Mouse (Mus musculus): ENCODE data around the gene Itprip. TPM values are rescaled to one million over a fixed set of nuclear protein-coding genes. Genes with fewer than 3 reads are reported as not detected.

Gene Itprip
- 0.78 and 0.79 TPM in 2 replicates for polyA plus RNA-seq (2012; rRNA removed)

DNA sequence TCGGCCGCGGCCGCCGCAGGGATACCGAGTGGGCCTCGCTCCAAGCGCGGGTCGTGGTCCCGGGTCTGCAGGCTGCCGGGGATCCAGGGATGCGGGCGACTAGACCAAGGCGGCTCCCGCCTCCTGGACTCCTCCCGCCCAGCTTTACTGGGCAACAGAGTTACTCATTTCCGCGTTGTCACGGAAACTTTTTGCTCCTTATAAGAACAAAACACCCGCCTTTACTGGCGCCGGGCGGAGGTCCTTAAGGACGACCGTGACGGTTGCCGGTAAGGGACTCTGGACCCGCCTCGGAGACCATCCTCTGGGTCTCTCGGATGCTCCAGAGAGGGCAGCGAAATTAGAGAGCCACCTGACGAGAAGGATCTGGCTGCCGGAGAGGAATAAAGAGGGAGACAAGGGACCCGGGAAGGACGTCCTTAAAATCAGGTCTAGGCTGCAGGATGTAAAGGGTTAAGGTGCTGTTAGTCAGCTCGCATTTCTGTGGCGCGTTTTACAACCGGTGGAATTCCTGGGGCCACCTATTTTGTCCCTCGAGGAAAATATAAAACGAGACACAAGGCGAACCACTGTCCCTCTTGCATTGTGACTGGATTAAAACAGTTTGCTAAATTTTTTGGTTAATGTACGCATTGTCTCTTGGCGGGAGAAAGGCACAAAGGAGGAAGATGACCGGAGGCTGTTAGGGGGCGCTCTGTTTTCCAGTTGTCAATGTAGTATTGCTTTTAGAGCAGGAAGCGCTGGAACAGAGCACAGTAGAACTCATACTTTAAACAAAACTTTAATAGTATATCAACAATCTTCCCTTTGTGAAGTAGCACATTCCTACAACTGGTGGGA, at the start of gene Itprip, which contains the start of gene Cfap43:
Gene Itprip (minus strand): TSS at position 174 of the 840 bp plus-strand sequence.
Gene Cfap43 (minus strand): TSS at position 162 of the 840 bp plus-strand sequence.
- Histone ChIP-seq H3K27ac (ENCODE audit: insufficient read depth, low read length) (no peak within 1 kb of the TSS), H3K4me3 (ENCODE audit: insufficient read depth, low read length) (peak within 1 kb of the TSS; percentile 64), H3K4me1 (ENCODE audit: control insufficient read depth, insufficient read depth, low read length) (no peaks in the 10 kb centered on the region; the same call in 1 of the 2 replicates)
- TF ChIP-seq CTCF (IDR thresholded peaks at IDR 0.05; ENCODE audit: extremely low read depth, insufficient read depth, low read length) (0 out of 2 replicates have a peak, but pooled peaks have one; percentile 12), POLR2A (IDR thresholded peaks at IDR 0.05; ENCODE audit: extremely low read depth, insufficient read depth, low read length) (no peak)

DNA sequence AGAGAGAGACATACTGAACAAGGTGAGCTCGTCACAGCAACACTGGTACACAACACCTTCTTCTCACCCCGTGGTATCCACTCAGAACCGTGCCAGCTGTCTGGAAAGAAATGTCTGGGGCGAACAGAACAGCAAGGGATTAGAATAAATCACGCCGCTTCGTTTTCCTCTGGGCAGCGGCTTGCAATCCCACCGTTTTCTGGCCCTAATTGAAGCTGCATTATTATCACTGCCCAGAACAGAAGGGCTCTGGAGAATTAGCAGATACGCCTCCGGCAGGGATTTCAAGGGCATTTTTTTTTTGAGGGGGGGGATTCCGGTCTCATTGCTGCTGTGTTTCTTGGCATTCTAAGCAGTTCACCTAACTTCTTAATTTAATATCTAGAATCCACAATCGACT, 39.1 kb upstream of the Itprip start:
- H3K27ac ChIP-seq (ENCODE audit: insufficient read depth, low read length) = no peak overlapping the region
- H3K4me3 ChIP-seq (ENCODE audit: insufficient read depth, low read length) = no peak overlapping the region
- TF ChIP-seq CTCF (IDR thresholded peaks at IDR 0.05; ENCODE audit: extremely low read depth, insufficient read depth, low read length) (no peak), POLR2A (IDR thresholded peaks at IDR 0.05; ENCODE audit: extremely low read depth, insufficient read depth, low read length) (no peak)
- no peaks in the 10 kb centered on the region for H3K4me1 ChIP-seq (ENCODE audit: control insufficient read depth, insufficient read depth, low read length)

DNA sequence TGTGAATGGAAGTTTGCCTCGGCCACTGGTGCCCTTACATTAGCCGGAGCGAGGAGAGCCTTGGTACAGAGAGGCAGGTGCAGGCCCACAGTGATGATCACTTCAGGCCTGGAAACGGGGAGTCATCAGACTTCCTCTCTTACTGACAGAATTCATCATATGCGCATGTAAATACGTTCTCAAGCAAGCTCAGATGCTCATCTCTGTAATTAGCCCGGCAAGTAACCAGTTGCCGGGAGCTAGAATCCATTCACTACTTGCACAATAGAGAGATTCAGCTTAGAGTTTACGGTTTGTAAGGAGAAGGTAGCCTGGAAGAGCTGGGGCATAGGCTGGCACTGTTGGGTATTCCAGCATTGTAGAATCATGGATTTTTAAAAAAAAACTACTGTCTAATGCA, 34.1 kb upstream of the Itprip start:
- Histone ChIP-seq H3K4me3 (ENCODE audit: insufficient read depth, low read length) (no peak overlapping the region), H3K27ac (ENCODE audit: insufficient read depth, low read length) (no peak overlapping the region), H3K4me1 (ENCODE audit: control insufficient read depth, insufficient read depth, low read length) (no peaks in the 10 kb centered on the region)
- TF ChIP-seq POLR2A (IDR thresholded peaks at IDR 0.05; ENCODE audit: extremely low read depth, insufficient read depth, low read length) (no peak), CTCF (IDR thresholded peaks at IDR 0.05; ENCODE audit: extremely low read depth, insufficient read depth, low read length) (no peak)

DNA sequence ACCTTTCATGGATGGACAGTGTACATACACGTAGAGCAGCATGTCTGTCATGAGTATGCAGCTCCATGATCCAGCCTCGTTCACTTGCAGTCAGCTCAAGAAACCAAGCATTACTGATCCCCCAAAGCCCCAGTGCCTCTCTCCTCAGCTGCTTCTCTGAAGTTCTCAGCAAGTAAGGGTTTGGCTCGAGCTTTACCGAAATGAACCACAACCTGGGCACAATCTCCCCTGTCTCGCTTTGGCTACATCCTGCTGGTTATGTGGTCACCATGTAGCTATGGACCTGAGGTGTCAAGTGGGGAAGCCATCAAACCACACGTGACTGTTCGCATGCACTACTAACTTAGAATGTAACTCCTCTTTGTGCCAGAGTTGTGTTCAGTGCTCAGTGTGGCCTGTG, 31.8 kb upstream of the Itprip start:
- Histone ChIP-seq H3K27ac (ENCODE audit: insufficient read depth, low read length) (no peak overlapping the region), H3K4me3 (ENCODE audit: insufficient read depth, low read length) (no peak overlapping the region), H3K4me1 (ENCODE audit: control insufficient read depth, insufficient read depth, low read length) (no peaks in the 10 kb centered on the region)
- TF ChIP-seq POLR2A (IDR thresholded peaks at IDR 0.05; ENCODE audit: extremely low read depth, insufficient read depth, low read length) (no peak), CTCF (IDR thresholded peaks at IDR 0.05; ENCODE audit: extremely low read depth, insufficient read depth, low read length) (no peak)

DNA sequence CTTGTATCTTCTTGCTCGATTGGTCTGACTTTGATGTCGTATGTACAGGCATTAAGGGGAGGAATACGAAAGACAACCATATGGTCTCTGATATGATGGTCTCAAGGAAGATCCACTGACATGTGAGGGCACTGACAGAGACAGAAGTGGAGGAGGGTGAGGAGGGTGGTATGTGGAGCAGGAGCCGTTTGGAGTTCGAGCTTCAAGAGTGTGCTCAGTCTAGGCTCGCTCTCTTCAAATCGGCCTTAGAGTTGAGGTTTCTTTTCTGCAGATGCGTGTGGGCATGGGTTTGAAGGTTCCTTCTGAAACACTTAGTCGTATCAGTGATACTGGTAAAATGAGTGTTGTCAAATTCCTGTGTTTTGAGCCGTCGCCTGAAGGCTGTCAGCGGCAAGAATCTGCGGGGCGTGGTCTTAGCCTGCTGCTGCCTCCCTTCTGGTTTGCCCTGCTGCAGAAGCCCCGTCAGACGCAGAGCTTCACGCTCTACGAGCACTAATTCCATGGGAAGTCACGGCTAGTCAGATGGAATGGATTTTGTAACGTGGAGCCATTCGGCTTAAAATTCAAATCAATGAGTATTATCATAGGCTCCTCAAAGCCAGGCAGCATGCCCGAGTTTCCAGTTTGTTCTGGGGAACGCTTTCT, 27.8 kb upstream of the Itprip start:
- no peak for TF ChIP-seq POLR2A (IDR thresholded peaks at IDR 0.05; ENCODE audit: extremely low read depth, insufficient read depth, low read length)
- Histone ChIP-seq H3K4me3 (ENCODE audit: insufficient read depth, low read length) (no peak overlapping the region), H3K4me1 (ENCODE audit: control insufficient read depth, insufficient read depth, low read length) (no peaks in the 10 kb centered on the region), H3K27ac (ENCODE audit: insufficient read depth, low read length) (no peak overlapping the region)

DNA sequence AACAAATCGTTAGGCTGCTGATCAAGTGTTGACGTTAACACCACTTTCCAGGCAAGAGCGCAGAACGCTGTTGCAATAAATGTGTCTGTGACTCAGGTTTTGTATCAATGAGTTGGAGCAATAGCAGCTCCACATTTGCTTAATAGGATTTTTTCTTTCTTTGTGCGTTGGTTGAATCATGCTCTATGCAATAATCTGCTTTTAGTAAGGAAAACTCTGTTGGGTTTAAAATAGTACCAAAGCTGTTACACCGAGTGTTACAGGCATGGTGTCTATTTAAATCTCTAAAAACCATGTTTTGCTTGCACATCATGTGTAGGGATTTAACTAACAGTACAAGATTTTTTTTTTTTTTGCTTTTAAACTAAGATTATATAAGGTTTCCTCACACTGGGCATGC, 20.3 kb upstream of the Itprip start:
- H3K27ac ChIP-seq (ENCODE audit: insufficient read depth, low read length) = no peak overlapping the region
- no peak overlapping the region for H3K4me3 ChIP-seq (ENCODE audit: insufficient read depth, low read length)
- no peaks in the 10 kb centered on the region; the same call in 1 of the 2 replicates for H3K4me1 ChIP-seq (ENCODE audit: control insufficient read depth, insufficient read depth, low read length)
- TF ChIP-seq CTCF (IDR thresholded peaks at IDR 0.05; ENCODE audit: extremely low read depth, insufficient read depth, low read length) (no peak), POLR2A (IDR thresholded peaks at IDR 0.05; ENCODE audit: extremely low read depth, insufficient read depth, low read length) (no peak)

DNA sequence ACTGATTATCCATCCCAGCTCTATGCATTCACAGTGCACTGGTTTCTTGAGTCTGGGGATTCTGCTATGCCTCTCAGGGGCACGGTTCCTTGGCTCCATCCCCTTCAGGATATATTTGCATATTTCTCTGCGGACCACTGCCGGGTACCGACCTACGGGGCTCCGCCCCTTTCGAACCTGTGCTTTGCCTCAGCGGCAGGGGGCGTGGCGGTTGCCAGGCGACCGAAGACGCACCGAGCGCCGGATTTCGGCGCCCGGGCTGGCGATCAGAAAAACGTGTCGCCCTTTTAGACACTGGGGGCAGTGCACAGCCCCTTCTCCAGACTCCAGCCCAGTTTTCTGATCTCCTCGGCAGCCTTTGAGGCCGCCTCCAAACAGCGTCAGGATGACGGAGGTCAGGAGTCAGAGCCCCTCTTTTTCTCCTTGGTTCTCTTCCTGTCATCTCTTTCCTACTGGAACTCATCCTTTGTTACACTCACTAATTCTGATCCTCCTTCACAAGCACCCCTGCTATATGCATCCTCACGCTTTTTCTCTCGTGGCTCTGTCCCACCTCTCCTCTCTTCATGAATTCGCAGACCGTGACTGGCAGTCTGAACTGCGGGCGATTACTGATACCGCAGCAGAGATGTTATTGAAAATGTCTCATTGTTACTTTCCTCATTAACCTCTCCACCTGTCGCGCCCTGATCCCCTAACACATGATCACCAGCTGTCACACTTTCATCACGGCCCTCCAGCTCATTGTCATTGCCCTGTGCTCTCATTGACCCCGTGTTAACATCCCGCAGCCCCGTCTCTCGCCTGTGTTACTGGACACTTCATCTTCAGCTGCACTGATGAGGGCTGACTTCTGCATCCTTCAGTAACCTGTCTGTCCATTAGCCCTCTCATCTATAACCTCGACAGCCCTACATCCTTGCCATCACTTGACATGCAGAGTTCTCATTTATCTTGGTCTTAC, 18.6 kb upstream of the Itprip start, which contains the start of gene Cfap58:
Gene Cfap58 (plus strand): TSS at position 233 of the 964 bp plus-strand sequence.
- no peak within 1 kb of the TSS for H3K27ac ChIP-seq (ENCODE audit: insufficient read depth, low read length)
- no peak for TF ChIP-seq CTCF (IDR thresholded peaks at IDR 0.05; ENCODE audit: extremely low read depth, insufficient read depth, low read length)
- H3K4me3 ChIP-seq (ENCODE audit: insufficient read depth, low read length) = peak within 1 kb of the TSS; percentile 21
- H3K4me1 ChIP-seq (ENCODE audit: control insufficient read depth, insufficient read depth, low read length) = no peaks in the 10 kb centered on the region; the same call in 1 of the 2 replicates

DNA sequence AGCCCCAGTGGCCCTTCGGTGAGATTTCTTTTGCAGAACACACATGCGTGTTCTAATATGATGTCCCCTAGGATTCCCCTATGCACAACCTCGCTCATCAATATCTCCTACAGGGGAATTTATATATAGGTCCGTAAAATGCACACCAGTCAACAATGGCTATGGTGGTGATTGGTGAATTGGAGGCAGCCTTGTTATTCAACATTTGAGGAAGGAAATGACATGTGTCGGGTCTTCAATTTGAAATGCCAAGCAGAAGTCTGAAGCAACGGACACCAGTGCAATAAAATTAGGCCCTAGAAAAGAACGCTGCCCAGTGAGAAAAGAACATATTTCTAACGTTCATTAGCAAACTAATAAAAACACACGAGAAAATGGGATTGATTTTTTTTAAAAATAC, 17.8 kb upstream of the Itprip start:
- peak overlapping the region; percentile 21; the same call in 1 of the 2 replicates for H3K4me3 ChIP-seq (ENCODE audit: insufficient read depth, low read length)
- TF ChIP-seq POLR2A (IDR thresholded peaks at IDR 0.05; ENCODE audit: extremely low read depth, insufficient read depth, low read length) = no peak
- TF ChIP-seq CTCF (IDR thresholded peaks at IDR 0.05; ENCODE audit: extremely low read depth, insufficient read depth, low read length) = no peak
- no peaks in the 10 kb centered on the region; the same call in 1 of the 2 replicates for H3K4me1 ChIP-seq (ENCODE audit: control insufficient read depth, insufficient read depth, low read length)
- no peak overlapping the region for H3K27ac ChIP-seq (ENCODE audit: insufficient read depth, low read length)

DNA sequence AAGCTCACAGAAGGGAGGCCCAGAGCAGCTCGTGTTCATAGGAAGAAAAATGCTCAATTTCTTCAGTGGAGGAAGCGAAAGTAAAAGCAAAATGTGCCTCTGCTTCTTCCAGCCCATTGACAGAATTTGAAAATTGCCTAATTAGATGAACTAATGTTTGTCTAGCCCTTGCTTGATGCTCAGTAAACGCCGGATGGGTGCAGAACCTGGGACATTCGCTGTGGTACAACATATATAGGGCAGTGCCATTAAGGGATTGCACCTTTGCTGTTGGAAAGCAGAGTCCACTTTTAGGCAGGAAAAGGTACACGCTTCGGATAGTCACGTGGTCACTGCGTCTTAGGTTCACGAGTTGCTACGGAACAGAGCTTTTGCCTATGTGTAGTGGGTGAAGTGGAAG, 17.4 kb upstream of the Itprip start:
- no peak overlapping the region for H3K27ac ChIP-seq (ENCODE audit: insufficient read depth, low read length)
- TF ChIP-seq CTCF (IDR thresholded peaks at IDR 0.05; ENCODE audit: extremely low read depth, insufficient read depth, low read length) (no peak), POLR2A (IDR thresholded peaks at IDR 0.05; ENCODE audit: extremely low read depth, insufficient read depth, low read length) (no peak)

More for the DNA sequence above, 17.4 kb upstream of the Itprip start:
- H3K4me1 ChIP-seq (ENCODE audit: control insufficient read depth, insufficient read depth, low read length) = no peaks in the 10 kb centered on the region; the same call in 1 of the 2 replicates
- H3K4me3 ChIP-seq (ENCODE audit: insufficient read depth, low read length) = no peak overlapping the region

All from cortical plate, adult 2 months (tissue).